12 mouse cellular contexts compared by ENCODE assay signal in the genomic region with DNA sequence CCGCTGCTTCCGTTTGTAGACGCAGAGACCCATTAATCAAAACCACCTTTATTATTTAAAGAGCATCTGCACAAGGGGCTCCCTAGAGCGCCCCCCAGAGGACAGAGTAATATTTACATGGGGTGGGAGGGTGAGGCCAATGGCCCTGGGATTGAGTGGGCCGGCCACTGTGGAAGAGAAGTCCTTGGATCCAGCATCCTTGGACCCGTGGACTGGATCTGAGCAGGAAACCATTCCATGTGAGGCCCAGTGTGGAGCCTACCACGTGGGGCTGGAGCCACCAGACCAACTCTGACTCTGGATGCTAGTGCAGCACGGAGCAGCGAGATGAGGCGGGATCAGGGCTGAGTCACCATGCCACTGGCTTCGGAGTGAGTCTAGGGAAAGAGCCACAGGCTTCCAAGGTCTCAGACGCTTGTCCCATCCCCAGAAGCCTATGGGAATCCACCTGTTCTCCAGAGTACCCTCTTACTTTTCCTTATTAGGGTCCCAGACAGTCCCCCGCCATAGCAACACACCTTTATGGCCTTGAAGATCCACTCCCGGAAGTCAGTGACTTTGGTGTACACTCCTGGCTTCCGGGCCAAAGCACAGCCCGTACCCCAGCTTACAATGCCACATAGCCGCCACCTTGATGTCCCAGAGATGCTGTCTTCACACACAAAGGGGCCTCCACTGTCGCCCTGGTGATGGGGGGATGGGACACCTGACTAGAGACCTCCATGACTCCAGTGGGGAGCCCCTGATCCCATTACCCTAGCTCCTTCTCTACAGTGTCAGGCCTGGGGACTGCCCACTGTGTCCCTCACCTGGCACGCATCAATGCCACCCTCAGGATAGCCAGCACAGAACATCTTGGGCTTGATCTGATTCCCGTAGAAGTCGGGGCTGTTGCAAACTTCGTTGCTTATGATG. TPM values are rescaled to one million over a fixed set of nuclear protein-coding genes. Genes with fewer than 3 reads are reported as not detected.
A peak's percentile ranks its signal among the peaks of the same experiment; 100 is the strongest.
DNase-seq lines count a peak whose midpoint lies in the region; ATAC-seq and TF ChIP-seq lines count a peak whose summit lies in the region.
"Had no signal": no experiment of that assay in that cellular context is flagged by ENCODE, and none has a peak within 500 bp of the region (broad histone marks: within the 10 kb centered on the region; RNA-seq: fewer than 3 reads in every experiment).

No protein-coding gene starts in this region.

- TF ChIP-seq POLR2A in liver, adult 2 months (IDR thresholded peaks at IDR 0.05; ENCODE audit: extremely low read depth, insufficient read depth, low read length): no peak

- H3K4me1 ChIP-seq in embryonic facial prominence, embryonic 13.5 days: 0 out of 2 replicates have a peak, but pooled peaks cover 4% of the 10 kb centered on the region
- H3K4me1 ChIP-seq in embryonic facial prominence, embryonic 10.5 days: 0 out of 2 replicates have a peak, but pooled peaks cover 9% of the 10 kb centered on the region
- 0 out of 2 replicates have a peak, but pooled peaks cover 1% of the 10 kb centered on the region for H3K4me1 ChIP-seq in liver, adult 2 months (ENCODE audit: control insufficient read depth, insufficient read depth, low read length)
- H3K4me1 ChIP-seq in ES-E14 (ENCODE audit: control insufficient read depth in 2 of 2, insufficient read depth in 2 of 2, low read length in 2 of 2, poor library complexity in 1 of 2): peaks cover 0 to 5% of the 10 kb centered on the region in 2 experiments; a peak in 2 of 4 replicates

- no peaks in the 10 kb centered on the region for H3K9me3 ChIP-seq in embryonic facial prominence, embryonic 13.5 days
- no peaks in the 10 kb centered on the region for H3K9me3 ChIP-seq in embryonic facial prominence, embryonic 10.5 days
- no peaks in the 10 kb centered on the region for H3K9me3 ChIP-seq in ES-E14 (ENCODE audit: control insufficient read depth, insufficient read depth, low read depth, low read length)

- no peak overlapping the region for H3K9ac ChIP-seq in embryonic facial prominence, embryonic 13.5 days
- H3K9ac ChIP-seq in liver, adult 2 months (ENCODE audit: low read depth, low read length): no peak overlapping the region
- H3K9ac ChIP-seq in ES-E14 (ENCODE audit: insufficient read depth, low read depth, low read length, poor library complexity, severe bottlenecking): no peak overlapping the region

- peak overlapping the region; percentile 55; the same call in 1 of the 2 replicates for H3K27ac ChIP-seq in embryonic facial prominence, embryonic 13.5 days
- H3K27ac ChIP-seq in embryonic facial prominence, embryonic 10.5 days (replicated peaks): no peak overlapping the region; the same call in 1 of the 2 replicates
- H3K27ac ChIP-seq in liver, adult 2 months (replicated peaks; ENCODE audit: insufficient read depth, low read depth, low read length): no peak overlapping the region
- H3K27ac ChIP-seq in ES-E14 (ENCODE audit: insufficient read depth, low read depth, low read length, poor library complexity, severe bottlenecking): no peak overlapping the region

- H3K27me3 ChIP-seq in embryonic facial prominence, embryonic 13.5 days: no peaks in the 10 kb centered on the region
- H3K27me3 ChIP-seq in embryonic facial prominence, embryonic 10.5 days (replicated peaks; ENCODE audit: low read depth, poor library complexity, severe bottlenecking): peaks cover 3% of the 10 kb centered on the region; the same call in 1 of the 2 replicates
- no peaks in the 10 kb centered on the region for H3K27me3 ChIP-seq in liver, adult 2 months (ENCODE audit: control insufficient read depth, insufficient read depth, low read length)

- ATAC-seq in embryonic facial prominence, embryonic 13.5 days (ENCODE audit: insufficient number of reproducible peaks, insufficient read depth, low FRiP score, low TSS enrichment, low read depth): no peak

- WGBS in embryonic facial prominence, embryonic 13.5 days: 76% methylated on average over 22 of the region's 22 CpGs
- WGBS in embryonic facial prominence, embryonic 10.5 days: 77% methylated on average over 22 of the region's 22 CpGs
- 69% methylated on average over 22 of the region's 22 CpGs for WGBS in liver, adult 2 months

- in situ Hi-C loops in ES-E14 (cut with MboI; ENCODE audit: low sequenced_read_pairs in 2 of 2, unreplicated experiment in 2 of 2): no loop called here

- no peaks in the 10 kb centered on the region for H3K36me3 ChIP-seq in embryonic facial prominence, embryonic 13.5 days
- no peaks in the 10 kb centered on the region for H3K36me3 ChIP-seq in embryonic facial prominence, embryonic 10.5 days (replicated peaks)
- peaks cover 39% of the 10 kb centered on the region for H3K36me3 ChIP-seq in liver, adult 2 months (ENCODE audit: control insufficient read depth, insufficient read depth, low read length)
- no peaks in the 10 kb centered on the region for H3K36me3 ChIP-seq in ES-E14 (ENCODE audit: control insufficient read depth, insufficient read depth, low read length, poor library complexity, severe bottlenecking)

- TF ChIP-seq CTCF in liver, adult 2 months (IDR thresholded peaks at IDR 0.05; ENCODE audit: low read depth, low read length): peak; percentile 29; the same call in 1 of the 2 replicates

- DNase-seq in embryonic facial prominence, embryonic 10.5 days (ENCODE audit: low spot score): no peak
- DNase-seq in liver, adult 2 months (ENCODE audit: extremely low read depth, low read depth, low spot score): no peak
- DNase-seq in liver (no peak), ES-E14 (ENCODE audit: low read depth, low spot score) (peak; percentile 57)
- peak; percentile 44 to 64 for DNase-seq in kidney, postnatal 4 days
- no peak for DNase-seq in left cerebral cortex, adult 9 months (ENCODE audit: low spot score in 2 of 2)
- DNase-seq in layer of hippocampus, adult 18-20 months (ENCODE audit: low spot score in 2 of 2): no peak
- DNase-seq: cerebellum, adult 8-10 months; thymus, postnatal 25 days had no signal

- no peak overlapping the region for H3K4me2 ChIP-seq in embryonic facial prominence, embryonic 13.5 days

- H3K79me2 ChIP-seq in liver, adult 2 months (ENCODE audit: control insufficient read depth, insufficient read depth, low read length): no peaks in the 10 kb centered on the region

- no peak overlapping the region for H3K4me3 ChIP-seq in embryonic facial prominence, embryonic 13.5 days
- no peak overlapping the region for H3K4me3 ChIP-seq in embryonic facial prominence, embryonic 10.5 days
- H3K4me3 ChIP-seq in liver, adult 2 months (ENCODE audit: insufficient read depth, low read depth, low read length): no peak overlapping the region
- no peak overlapping the region for H3K4me3 ChIP-seq in ES-E14 (ENCODE audit: insufficient read depth in 1 of 2, low read depth in 1 of 2, low read length in 2 of 2, poor library complexity in 1 of 2, severe bottlenecking in 1 of 2)

TF ChIP-seq in ES-E14, 5 proteins besides CTCF, POLR2A, EP300 and RAD21:
- no peak for TF ChIP-seq ZC3H11A (IDR thresholded peaks at IDR 0.05; ENCODE audit: borderline replicate concordance, low read depth, low read length)
- TF ChIP-seq HCFC1 (IDR thresholded peaks at IDR 0.05; ENCODE audit: borderline replicate concordance, insufficient read depth, low read length): no peak

RNA-seq across cellular contexts. Expression of gene Hpn, which starts 16.1 kb away (rescaled TPM):
- 5.6 and 6.4 TPM in 2 replicates for polyA plus RNA-seq in embryonic facial prominence, embryonic 13.5 days (2015; fragmentation: Nextera tagmentation; extraction: Ambion mirVana)
- 4.0 and 4.3 TPM in 2 replicates for polyA plus RNA-seq in embryonic facial prominence, embryonic 10.5 days (2016; fragmentation: Nextera tagmentation; extraction: Ambion mirVana)
- total RNA-seq in liver, adult 2 months (2014; rRNA removed): 282 and 327 TPM in 2 replicates
- 883 and 920 TPM in 2 replicates for polyA plus RNA-seq in liver, adult 2 months (2012; rRNA removed)
- 14.5 and 28.2 TPM in 2 replicates for total RNA-seq in ES-E14 (2012; rRNA removed)
- 1 to 10 TPM; 4.3 to 7.0 TPM for total RNA-seq in layer of hippocampus, adult 18-20 months (2021)

RNA-seq across cellular contexts. Expression of gene Fxyd3, which starts 22.4 kb away (rescaled TPM):
- 55.9 and 59.6 TPM in 2 replicates for polyA plus RNA-seq in embryonic facial prominence, embryonic 13.5 days (2015; fragmentation: Nextera tagmentation; extraction: Ambion mirVana)
- polyA plus RNA-seq in embryonic facial prominence, embryonic 10.5 days (2016; fragmentation: Nextera tagmentation; extraction: Ambion mirVana): 7.5 and 8.8 TPM in 2 replicates
- 0.27 and 0.46 TPM in 2 replicates for total RNA-seq in liver, adult 2 months (2014; rRNA removed)
- polyA plus RNA-seq in liver, adult 2 months (2012; rRNA removed): 0.50 and 0.83 TPM in 2 replicates
- 2.2 and 3.2 TPM in 2 replicates for total RNA-seq in ES-E14 (2012; rRNA removed)
- under 1 TPM; 0.58 to 0.92 TPM for total RNA-seq in layer of hippocampus, adult 18-20 months (2021)
- total RNA-seq: megakaryocyte-erythroid progenitor cell, adult 5-6 weeks; neutrophil, adult 5-6 weeks had no signal

RNA-seq across cellular contexts. Expression of gene Scn1b, which starts 27.8 kb away (rescaled TPM):
- polyA plus RNA-seq in embryonic facial prominence, embryonic 13.5 days (2015; fragmentation: Nextera tagmentation; extraction: Ambion mirVana): 4.3 and 4.8 TPM in 2 replicates
- polyA plus RNA-seq in embryonic facial prominence, embryonic 10.5 days (2016; fragmentation: Nextera tagmentation; extraction: Ambion mirVana): 1.2 and 1.3 TPM in 2 replicates
- 2.4 and 3.5 TPM in 2 replicates for total RNA-seq in liver, adult 2 months (2014; rRNA removed)
- 4.4 and 7.1 TPM in 2 replicates for polyA plus RNA-seq in liver, adult 2 months (2012; rRNA removed)
- total RNA-seq in ES-E14 (2012; rRNA removed): 16.3 and 17.3 TPM in 2 replicates
- 100 to 1,000 TPM; 669 to 714 TPM for total RNA-seq in layer of hippocampus, adult 18-20 months (2021)
- total RNA-seq: megakaryocyte-erythroid progenitor cell, adult 5-6 weeks; neutrophil, adult 5-6 weeks had no signal

RNA-seq across cellular contexts. Expression of gene Lgi4, which starts 39.8 kb away (rescaled TPM):
- polyA plus RNA-seq in embryonic facial prominence, embryonic 13.5 days (2015; fragmentation: Nextera tagmentation; extraction: Ambion mirVana): 1.3 and 1.7 TPM in 2 replicates
- 2.5 and 2.8 TPM in 2 replicates for polyA plus RNA-seq in embryonic facial prominence, embryonic 10.5 days (2016; fragmentation: Nextera tagmentation; extraction: Ambion mirVana)
- 0.07 and 0.18 TPM in 2 replicates for total RNA-seq in liver, adult 2 months (2014; rRNA removed)
- 0.04 and 0.09 TPM in 2 replicates for polyA plus RNA-seq in liver, adult 2 months (2012; rRNA removed)
- total RNA-seq in ES-E14 (2012; rRNA removed): 0.16 and 0.18 TPM in 2 replicates
- total RNA-seq in layer of hippocampus, adult 18-20 months (2021): 10 to 100 TPM; 37.9 to 40.4 TPM
- total RNA-seq: megakaryocyte-erythroid progenitor cell, adult 5-6 weeks had no signal

RNA-seq across cellular contexts. Expression of gene Fxyd1, which starts 42.0 kb away (rescaled TPM):
- 50.0 and 59.2 TPM in 2 replicates for polyA plus RNA-seq in embryonic facial prominence, embryonic 13.5 days (2015; fragmentation: Nextera tagmentation; extraction: Ambion mirVana)
- 9.8 and 12.2 TPM in 2 replicates for polyA plus RNA-seq in embryonic facial prominence, embryonic 10.5 days (2016; fragmentation: Nextera tagmentation; extraction: Ambion mirVana)
- total RNA-seq in liver, adult 2 months (2014; rRNA removed): 127 and 154 TPM in 2 replicates
- 1,507 and 1,555 TPM in 2 replicates for polyA plus RNA-seq in liver, adult 2 months (2012; rRNA removed)
- total RNA-seq in ES-E14 (2012; rRNA removed): 1.4 TPM in 1 of 2 replicates, not detected in the other
- 100 to 1,000 TPM; 113 to 114 TPM for total RNA-seq in layer of hippocampus, adult 18-20 months (2021)
- total RNA-seq: megakaryocyte-erythroid progenitor cell, adult 5-6 weeks; neutrophil, adult 5-6 weeks had no signal

Comparison
In these comparisons a context has a peak if more than half of its experiments do, and no peak if none do; other contexts are left out.
1. DNase-seq: peak in ES-E14 (single experiment) and kidney, postnatal 4 days (2 of 2); none in embryonic facial prominence, embryonic 10.5 days (single experiment), liver, adult 2 months (single experiment), liver (single experiment), left cerebral cortex, adult 9 months (0 of 2) and layer of hippocampus, adult 18-20 months (0 of 2).
2. RNA of gene Scn1b, which starts 27.8 kb away (total RNA-seq): 669 to 714 TPM in layer of hippocampus, adult 18-20 months; 16.3 to 17.3 TPM in ES-E14 and 2.4 to 3.5 TPM in liver, adult 2 months; every median in the first group is over 10 times any median in the second.